Mouse (Mus musculus) left cerebral cortex, adult 18-20 months (tissue): ENCODE data around the gene Tmc4. TPM values are rescaled to one million over a fixed set of nuclear protein-coding genes. Genes with fewer than 3 reads are reported as not detected.

Experiments
- DNase-seq, 2 experiments: peaks; one replicate each; pipeline ENCODE4 v3.0.0; 2021 to 2022; ENCODE audit warnings: low spot score in 2 of 2, mixed read lengths in 1 of 2
- total RNA-seq, 2 experiments: library from RNA; stranded (reverse); gene quantifications; 2 replicates each; pipeline ENCODE4 v1.2.3; 2021

Tmc4 gene
- total RNA-seq, 2 experiments from 2014 or later, result 7.9 to 10.8 TPM

- peak; percentile 94 to 96 for DNase-seq
Measured at GRCm38 (mm10) chr7:3692987-3693808, 15.8 kb upstream of the Tmc4 start, which contains the start of gene Mboat7. Gene Mboat7, minus strand, starts transcription at chr7:3693523.

GRCm38 (mm10) chr7:3692382-3692986 is 15.1 kb upstream of the Tmc4 start, which contains the start of gene Tsen34:
Gene Tsen34, plus strand, starts transcription at chr7:3692863.
- DNase-seq, result no peak

- DNase-seq, result no peak
Measured at GRCm38 (mm10) chr7:3691919-3692318, 14.6 kb upstream of the Tmc4 start.

- DNase-seq, result no peak
Measured at GRCm38 (mm10) chr7:3685400-3686187, 8.2 kb upstream of the Tmc4 start.

GRCm38 (mm10) chr7:3684698-3685097 is 7.3 kb upstream of the Tmc4 start:
- no peak for DNase-seq

GRCm38 (mm10) chr7:3683908-3684550 is 6.7 kb upstream of the Tmc4 start:
- DNase-seq, result no peak

GRCm38 (mm10) chr7:3676371-3676770 is 982 bp downstream of the Tmc4 start:
- no peak for DNase-seq

GRCm38 (mm10) chr7:3675228-3675548 is 2.2 kb downstream of the Tmc4 start:
- no peak for DNase-seq

- DNase-seq, result peak; percentile 82 to 90
Measured at GRCm38 (mm10) chr7:3674507-3675227, 2.7 kb downstream of the Tmc4 start.

- DNase-seq, result no peak
Measured at GRCm38 (mm10) chr7:3666921-3667391, 10.4 kb downstream of the Tmc4 start.

- peak; percentile 96 to 97 for DNase-seq
Measured at GRCm38 (mm10) chr7:3665215-3666114, 11.9 kb downstream of the Tmc4 start, which contains the start of gene Leng1. Gene Leng1, minus strand, starts transcription at chr7:3665840.

GRCm38 (mm10) chr7:3664524-3665214 is 12.7 kb downstream of the Tmc4 start:
- DNase-seq, result no peak

GRCm38 (mm10) chr7:3658578-3658977 is 18.8 kb downstream of the Tmc4 start:
- DNase-seq, result no peak

- DNase-seq, result no peak
Measured at GRCm38 (mm10) chr7:3656966-3657365, 20.4 kb downstream of the Tmc4 start.

GRCm38 (mm10) chr7:3646641-3647040 is 30.7 kb downstream of the Tmc4 start:
- DNase-seq, result no peak

- no peak for DNase-seq
Measured at GRCm38 (mm10) chr7:3646188-3646587, 31.2 kb downstream of the Tmc4 start.

GRCm38 (mm10) chr7:3645488-3646025 is 31.8 kb downstream of the Tmc4 start:
- DNase-seq, result peak in 1 of 2 experiments; percentile 30
